Mouse (Mus musculus): ENCODE measurements around the gene Traip. TPM values are rescaled to one million over a fixed set of nuclear protein-coding genes. Genes with fewer than 3 reads are reported as not detected.

Gene Traip
- polyA plus RNA-seq (2015; fragmentation: Illumina TruSeq; extraction: RNeasy Lipid Tissue Mini Kit (QIAGEN cat#74804); ENCODE audit: low read depth, low replicate concordance) = 15.5 TPM

DNA sequence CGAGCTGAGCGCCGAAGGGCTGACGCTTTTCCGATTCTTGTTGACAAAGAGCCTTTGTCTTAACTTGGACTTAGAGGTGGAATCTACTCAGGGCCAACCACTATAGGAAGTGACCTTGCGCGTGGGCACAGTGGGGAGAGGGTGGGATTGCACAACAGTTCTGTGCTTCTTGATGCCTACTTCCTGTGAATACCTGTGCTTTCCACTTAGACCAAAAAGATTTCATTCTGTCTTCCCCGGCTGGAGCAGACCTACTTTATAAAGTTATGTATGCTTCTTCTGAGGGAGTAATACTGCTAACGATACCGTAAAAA is at the start of gene Traip:
TSS of gene Traip (plus strand) at position 215 of the 314 bp plus-strand sequence.

DNA sequence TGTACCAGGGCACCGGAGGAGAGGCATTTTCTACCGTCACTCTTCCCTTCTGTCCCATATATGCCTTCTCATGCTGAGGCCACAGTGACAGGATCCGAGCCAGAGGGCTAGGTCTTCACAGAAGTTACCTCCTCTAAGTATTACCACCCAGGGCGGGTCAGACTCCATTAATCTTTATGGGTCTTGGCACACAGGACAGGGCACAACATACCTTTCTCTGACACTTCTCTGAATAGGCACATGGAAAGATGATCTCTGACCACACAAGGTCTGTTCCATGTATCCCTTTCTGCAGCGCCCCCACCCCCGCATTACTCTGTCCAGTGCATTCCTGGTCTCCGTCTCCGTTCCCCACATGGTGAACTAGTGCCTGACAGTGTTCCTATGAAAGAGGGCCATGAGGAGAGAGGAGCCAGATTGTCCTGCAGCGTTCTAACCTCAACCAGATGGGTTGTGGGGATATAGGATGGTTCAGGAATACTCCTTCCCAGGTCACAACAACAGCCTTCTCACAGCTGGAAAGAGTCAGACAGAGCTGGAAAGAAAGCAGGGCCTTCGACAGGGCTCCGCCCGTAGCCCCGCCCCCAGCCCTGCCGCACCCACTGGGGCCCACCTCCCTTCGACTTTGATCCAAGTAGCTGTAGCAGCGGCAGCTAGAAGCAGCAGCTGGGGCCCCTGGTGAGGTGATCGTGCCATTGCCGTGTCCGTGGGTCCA is 43.5 kb upstream of the Traip start, which contains the start of gene Mst1r:
TSS of gene Mst1r (plus strand) at position 622 of the 715 bp plus-strand sequence.

DNA sequence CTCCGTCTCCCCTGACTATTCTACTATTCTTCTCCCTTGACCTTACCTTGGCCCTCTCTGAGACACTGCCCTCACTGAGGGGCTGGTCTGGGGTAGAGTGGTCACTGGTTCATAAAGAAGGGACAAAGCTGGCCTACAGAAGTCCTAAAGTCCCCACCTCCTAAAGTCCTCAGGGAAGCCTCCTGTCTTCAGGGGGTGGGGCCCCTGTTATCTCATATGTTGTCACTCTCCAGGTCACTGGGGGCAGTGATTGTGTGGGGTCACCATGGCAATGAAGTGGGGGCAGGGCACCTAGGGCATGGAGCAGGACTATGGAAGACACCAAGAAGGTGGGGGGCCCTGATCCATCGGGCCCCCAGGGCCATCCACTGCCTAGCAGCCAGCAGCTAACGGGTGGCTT is 21.8 kb upstream of the Traip start, which contains the start of gene Actl11:
TSS of gene Actl11 (plus strand) at position 301 of the 400 bp plus-strand sequence.

DNA sequence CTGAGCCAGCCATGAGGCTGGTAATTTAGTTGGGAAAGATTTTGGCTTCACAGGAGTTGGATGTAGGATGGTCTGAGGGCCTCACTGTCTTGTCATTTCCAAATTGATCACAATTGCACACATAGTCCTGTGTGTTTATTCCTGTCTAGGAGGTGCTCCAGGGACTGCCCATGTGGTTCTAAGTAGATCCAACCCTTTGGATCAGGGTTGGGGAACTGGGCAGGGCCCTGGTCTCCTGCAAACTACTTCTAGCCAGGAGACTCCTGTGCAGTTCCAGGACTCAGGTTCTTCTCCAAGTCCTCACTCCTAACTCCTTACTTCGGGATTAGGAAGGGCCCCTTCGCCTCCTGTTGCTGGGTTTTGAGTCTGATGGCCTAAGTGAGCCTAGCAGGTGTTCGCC is 14.6 kb upstream of the Traip start, which contains the start of gene Camkv:
TSS of gene Camkv (plus strand) at position 301 of the 400 bp plus-strand sequence.

DNA sequence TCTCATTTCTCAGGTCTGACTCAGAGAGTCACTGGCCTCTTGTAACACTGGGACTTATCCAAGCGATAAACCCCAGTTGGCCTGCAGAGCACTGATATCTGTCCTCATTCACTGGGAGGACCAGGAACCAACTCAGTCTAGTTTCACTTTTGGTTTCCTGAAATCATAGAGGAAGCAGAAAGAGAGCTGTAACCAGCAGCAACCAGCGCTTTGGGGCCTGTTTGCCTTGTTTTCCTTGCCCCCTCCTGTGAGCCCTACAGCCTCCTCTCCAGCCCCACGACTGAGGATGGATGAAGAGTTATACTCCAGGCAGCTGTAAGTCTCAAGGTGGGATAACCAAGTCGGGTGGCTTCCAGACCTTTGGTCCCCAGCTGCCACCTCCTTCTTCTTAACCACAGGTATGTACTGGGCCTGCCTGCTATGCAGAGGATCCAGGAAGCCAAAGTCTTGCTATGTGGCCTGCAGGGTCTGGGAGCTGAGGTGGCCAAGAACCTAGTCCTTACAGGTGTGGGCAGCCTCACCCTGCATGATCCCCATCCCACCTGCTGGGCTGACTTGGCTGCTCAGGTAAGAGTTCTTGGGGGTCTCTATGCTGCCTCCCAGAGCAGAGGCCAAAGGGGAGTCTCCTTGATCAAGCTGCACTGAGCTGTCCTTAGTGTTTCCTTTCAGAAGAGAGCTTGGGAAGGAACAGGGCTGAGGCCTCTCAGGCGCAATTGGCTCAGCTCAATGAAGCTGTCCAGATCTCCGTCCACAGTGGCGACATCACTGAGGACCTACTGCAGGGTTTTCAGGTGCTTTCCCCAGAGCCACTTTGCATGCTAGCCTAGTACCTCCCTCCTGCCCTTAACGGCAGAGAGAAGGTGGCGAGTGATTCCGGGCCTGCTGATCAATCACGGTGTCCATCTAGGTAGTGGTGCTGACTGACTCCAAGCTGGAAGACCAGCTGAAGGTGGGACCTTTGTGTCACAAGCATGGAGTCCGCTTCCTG is 25.8 kb downstream of the Traip start, which contains the start of gene Uba7:
TSS of gene Uba7 (plus strand) at position 107 of the 988 bp plus-strand sequence.

DNA sequence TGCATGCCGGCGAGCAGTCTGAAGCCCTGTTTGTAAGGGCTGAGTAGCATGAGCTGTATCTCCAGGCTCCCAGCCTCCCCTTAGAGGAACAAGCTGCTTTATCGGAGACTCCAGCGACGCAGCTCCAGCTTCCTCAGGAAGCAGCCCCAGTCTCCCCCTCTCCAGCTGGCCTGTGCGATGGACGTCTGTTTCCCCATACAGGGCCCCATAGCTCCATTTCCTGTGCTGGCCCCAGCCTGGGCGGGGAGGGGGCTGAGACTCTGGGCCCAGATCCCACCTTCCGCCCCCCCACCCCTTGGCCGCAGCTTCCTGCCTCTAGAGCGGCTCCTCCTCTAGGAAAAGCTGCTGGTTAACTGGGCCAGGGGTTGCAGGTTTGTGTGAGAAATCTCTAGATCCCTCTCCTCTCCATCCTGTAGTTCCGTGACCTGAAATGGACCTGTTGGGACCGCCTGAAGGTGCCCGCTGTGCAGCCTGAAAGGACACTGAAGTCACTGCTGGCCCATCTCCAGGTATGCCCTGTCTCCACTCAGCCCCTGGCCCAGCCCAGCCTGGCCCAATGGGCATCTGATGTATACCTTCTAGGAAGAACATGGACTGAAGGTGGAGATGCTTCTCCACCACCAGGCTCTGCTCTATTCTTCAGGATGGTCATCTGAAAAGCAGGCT is 32.9 kb downstream of the Traip start, which contains the start of gene Gm20661:
TSS of gene Gm20661 (plus strand) at position 378 of the 666 bp plus-strand sequence.

DNA sequence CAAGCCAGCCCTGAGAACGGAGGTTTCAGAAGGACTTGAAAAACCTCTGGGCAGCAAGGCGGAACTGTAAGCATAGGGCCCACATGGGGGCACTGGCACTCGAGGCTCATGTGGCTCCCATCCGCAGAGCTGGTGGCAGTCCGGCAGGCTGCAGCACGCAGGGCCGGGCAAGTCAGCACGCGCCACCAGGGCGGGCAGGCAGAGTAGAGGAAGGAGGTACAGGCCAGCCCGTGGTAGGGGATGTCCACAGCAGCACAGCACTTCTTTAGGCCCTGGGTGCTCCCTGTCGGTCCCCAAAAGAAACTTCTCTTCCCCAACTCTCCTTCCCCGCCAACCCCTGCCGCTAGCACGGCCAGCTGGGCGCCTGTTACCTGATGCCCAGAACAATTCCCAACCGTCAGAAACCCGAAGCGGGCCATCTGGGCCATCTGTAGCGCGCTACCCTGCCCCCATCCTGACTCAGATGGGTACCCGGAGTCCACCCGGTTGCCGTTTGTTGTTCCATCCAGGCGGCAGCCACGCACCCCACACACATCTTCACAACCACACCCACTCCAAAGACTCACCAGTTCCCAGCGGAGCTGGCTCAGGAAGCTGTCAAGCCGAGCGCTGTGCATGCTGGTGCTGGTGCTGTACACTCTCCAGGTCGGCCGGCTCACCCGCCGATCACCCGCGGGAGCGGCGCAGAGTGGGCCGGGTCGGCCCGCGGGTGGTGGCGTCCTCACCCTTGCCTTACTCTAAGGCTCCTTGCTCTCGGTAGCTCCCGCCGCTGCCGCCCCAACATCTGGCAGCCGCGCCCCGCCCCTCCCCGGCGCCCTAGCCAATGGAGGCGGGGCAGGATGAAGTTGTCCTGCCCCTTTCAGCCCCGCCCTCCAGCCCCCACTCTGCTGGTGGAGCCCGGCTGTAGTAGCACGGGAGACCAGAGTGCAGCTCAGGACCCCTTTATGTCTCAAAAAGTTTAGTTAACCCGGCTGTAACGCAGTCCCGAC is 35.5 kb downstream of the Traip start, which contains the start of gene Inka1:
TSS of gene Inka1 (minus strand) at position 749 of the 989 bp plus-strand sequence.

DNA sequence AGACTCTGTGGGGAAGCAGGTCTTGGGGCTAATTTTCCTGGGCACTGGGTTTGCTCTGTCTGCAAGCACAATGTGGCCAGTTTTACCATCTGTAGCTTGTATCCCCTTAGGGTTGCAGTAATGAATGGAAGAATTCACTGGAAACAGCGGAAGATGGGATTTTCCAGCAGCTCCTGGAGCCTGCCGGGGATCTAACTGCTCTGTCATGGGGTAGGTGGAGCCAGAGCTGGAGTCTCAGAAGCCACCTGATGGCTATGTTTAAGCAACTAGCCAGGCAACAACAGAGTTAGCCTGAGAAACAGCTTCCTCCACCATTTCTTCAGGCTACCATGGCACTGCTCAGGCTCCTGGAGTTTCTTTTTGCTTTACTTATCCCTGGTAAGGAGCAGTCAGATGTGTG is 42.3 kb downstream of the Traip start, which contains the start of gene Cdhr4:
TSS of gene Cdhr4 (plus strand) at position 301 of the 400 bp plus-strand sequence.

DNA sequence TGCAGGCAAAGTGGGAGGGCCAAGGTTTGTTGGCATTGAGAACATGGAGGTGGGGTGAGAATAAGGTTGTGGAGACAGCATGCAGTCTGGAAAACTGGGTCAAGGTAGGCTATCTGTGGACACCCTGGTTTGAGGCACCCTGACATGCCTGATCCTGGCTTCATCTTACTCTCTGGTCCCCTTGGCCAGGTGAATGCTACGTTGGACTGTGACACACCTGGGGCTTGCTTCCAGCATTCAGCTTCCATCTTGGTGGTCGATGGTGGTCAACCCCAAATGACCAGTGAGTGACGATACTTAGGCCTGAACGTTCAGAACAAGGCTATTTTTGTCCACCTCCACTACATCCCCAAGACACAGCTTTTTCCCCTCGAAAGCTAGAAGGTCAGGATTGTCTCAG is 46.1 kb downstream of the Traip start, which contains the start of gene Gm20662:
TSS of gene Gm20662 (plus strand) at position 301 of the 400 bp plus-strand sequence.

DNA sequence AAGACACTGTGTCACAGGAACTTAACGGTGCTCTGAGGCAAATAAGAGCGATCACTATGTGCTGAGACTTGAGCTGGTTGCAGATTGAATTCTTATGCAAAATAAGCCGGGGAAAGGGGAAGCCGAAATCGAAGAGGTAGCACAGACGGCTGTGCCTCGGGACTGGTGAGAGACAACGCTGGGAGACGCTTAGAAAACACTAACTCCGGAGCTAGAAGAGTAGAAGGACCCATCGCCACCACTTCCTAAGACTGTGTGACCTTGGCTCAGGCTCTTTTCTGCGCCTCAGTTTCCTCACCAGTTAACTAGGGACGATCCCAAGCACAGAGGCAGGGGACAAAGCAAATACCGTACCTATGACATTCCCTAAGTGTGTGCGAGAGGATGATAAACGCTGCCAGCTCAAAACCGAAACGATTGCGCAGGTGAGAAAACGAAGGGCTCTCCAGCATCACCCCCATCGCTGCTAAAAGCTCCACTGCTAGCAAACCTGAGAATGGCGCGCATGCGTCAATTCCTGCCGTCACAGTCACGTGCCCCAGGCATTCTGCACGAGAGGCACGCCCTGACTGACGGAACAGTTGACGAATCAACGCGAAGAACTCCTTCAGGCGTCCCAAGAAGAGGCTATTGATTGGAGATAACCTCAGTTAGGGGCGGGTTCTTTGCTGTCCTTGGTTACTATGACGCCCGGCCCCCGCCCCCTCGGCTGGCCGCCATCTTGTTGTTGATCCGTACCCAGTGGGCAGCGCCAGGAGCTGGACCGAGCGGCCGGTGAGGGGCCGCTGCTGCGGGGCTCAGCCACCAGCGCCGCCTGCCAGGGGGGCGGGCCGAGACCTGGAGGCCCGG is 52.2 kb downstream of the Traip start, which contains the start of gene Ip6k1:
TSS of gene Ip6k1 (plus strand) at position 580 of the 849 bp plus-strand sequence.

Other genes starting within 250 kb of the Traip start
- 13.8 TPM for gene Sema3f, start 239.7 kb upstream of the Traip start, polyA plus RNA-seq (2015; fragmentation: Illumina TruSeq; extraction: RNeasy Lipid Tissue Mini Kit (QIAGEN cat#74804); ENCODE audit: low read depth, low replicate concordance)
- gene Rbm5, start 179.1 kb upstream of the Traip start, polyA plus RNA-seq (2015; fragmentation: Illumina TruSeq; extraction: RNeasy Lipid Tissue Mini Kit (QIAGEN cat#74804); ENCODE audit: low read depth, low replicate concordance) = 105 TPM
- 40.5 TPM for gene Rbm6, start 76.9 kb upstream of the Traip start, polyA plus RNA-seq (2015; fragmentation: Illumina TruSeq; extraction: RNeasy Lipid Tissue Mini Kit (QIAGEN cat#74804); ENCODE audit: low read depth, low replicate concordance)
- 19.2 TPM for gene Mon1a, start 62.0 kb upstream of the Traip start, polyA plus RNA-seq (2015; fragmentation: Illumina TruSeq; extraction: RNeasy Lipid Tissue Mini Kit (QIAGEN cat#74804); ENCODE audit: low read depth, low replicate concordance)
- gene Mst1r, start 43.3 kb upstream of the Traip start, polyA plus RNA-seq (2015; fragmentation: Illumina TruSeq; extraction: RNeasy Lipid Tissue Mini Kit (QIAGEN cat#74804); ENCODE audit: low read depth, low replicate concordance) = 0.59 TPM
- not detected for gene Actl11, start 21.7 kb upstream of the Traip start, polyA plus RNA-seq (2015; fragmentation: Illumina TruSeq; extraction: RNeasy Lipid Tissue Mini Kit (QIAGEN cat#74804); ENCODE audit: low read depth, low replicate concordance)
- gene Camkv, start 14.5 kb upstream of the Traip start, polyA plus RNA-seq (2015; fragmentation: Illumina TruSeq; extraction: RNeasy Lipid Tissue Mini Kit (QIAGEN cat#74804); ENCODE audit: low read depth, low replicate concordance) = 320 TPM
- gene Uba7, start 25.4 kb downstream of the Traip start, polyA plus RNA-seq (2015; fragmentation: Illumina TruSeq; extraction: RNeasy Lipid Tissue Mini Kit (QIAGEN cat#74804); ENCODE audit: low read depth, low replicate concordance) = 6.5 TPM
- gene Gm20661, start 32.9 kb downstream of the Traip start, polyA plus RNA-seq (2015; fragmentation: Illumina TruSeq; extraction: RNeasy Lipid Tissue Mini Kit (QIAGEN cat#74804); ENCODE audit: low read depth, low replicate concordance) = 0.46 TPM
- gene Inka1, start 35.7 kb downstream of the Traip start, polyA plus RNA-seq (2015; fragmentation: Illumina TruSeq; extraction: RNeasy Lipid Tissue Mini Kit (QIAGEN cat#74804); ENCODE audit: low read depth, low replicate concordance) = 4.2 TPM
- gene Cdhr4, start 42.4 kb downstream of the Traip start, polyA plus RNA-seq (2015; fragmentation: Illumina TruSeq; extraction: RNeasy Lipid Tissue Mini Kit (QIAGEN cat#74804); ENCODE audit: low read depth, low replicate concordance) = 5.1 TPM
- gene Gm20662, start 46.2 kb downstream of the Traip start, polyA plus RNA-seq (2015; fragmentation: Illumina TruSeq; extraction: RNeasy Lipid Tissue Mini Kit (QIAGEN cat#74804); ENCODE audit: low read depth, low replicate concordance) = 5.0 TPM
- 160 TPM for gene Ip6k1, start 52.4 kb downstream of the Traip start, polyA plus RNA-seq (2015; fragmentation: Illumina TruSeq; extraction: RNeasy Lipid Tissue Mini Kit (QIAGEN cat#74804); ENCODE audit: low read depth, low replicate concordance)
- gene Gmppb, start 99.1 kb downstream of the Traip start, polyA plus RNA-seq (2015; fragmentation: Illumina TruSeq; extraction: RNeasy Lipid Tissue Mini Kit (QIAGEN cat#74804); ENCODE audit: low read depth, low replicate concordance) = 17.9 TPM
- 1.4 TPM for gene Amigo3, start 103.0 kb downstream of the Traip start, polyA plus RNA-seq (2015; fragmentation: Illumina TruSeq; extraction: RNeasy Lipid Tissue Mini Kit (QIAGEN cat#74804); ENCODE audit: low read depth, low replicate concordance)
- gene Mst1, start 130.3 kb downstream of the Traip start, polyA plus RNA-seq (2015; fragmentation: Illumina TruSeq; extraction: RNeasy Lipid Tissue Mini Kit (QIAGEN cat#74804); ENCODE audit: low read depth, low replicate concordance) = not detected
- 52.1 TPM for gene Rnf123, start 133.2 kb downstream of the Traip start, polyA plus RNA-seq (2015; fragmentation: Illumina TruSeq; extraction: RNeasy Lipid Tissue Mini Kit (QIAGEN cat#74804); ENCODE audit: low read depth, low replicate concordance)
- 21.4 TPM for gene Apeh, start 144.5 kb downstream of the Traip start, polyA plus RNA-seq (2015; fragmentation: Illumina TruSeq; extraction: RNeasy Lipid Tissue Mini Kit (QIAGEN cat#74804); ENCODE audit: low read depth, low replicate concordance)
- gene Bsn, start 240.2 kb downstream of the Traip start, polyA plus RNA-seq (2015; fragmentation: Illumina TruSeq; extraction: RNeasy Lipid Tissue Mini Kit (QIAGEN cat#74804); ENCODE audit: low read depth, low replicate concordance) = 87.7 TPM